Comparison of ENCODE assay signal across 9 mouse cellular contexts in the genomic region with DNA sequence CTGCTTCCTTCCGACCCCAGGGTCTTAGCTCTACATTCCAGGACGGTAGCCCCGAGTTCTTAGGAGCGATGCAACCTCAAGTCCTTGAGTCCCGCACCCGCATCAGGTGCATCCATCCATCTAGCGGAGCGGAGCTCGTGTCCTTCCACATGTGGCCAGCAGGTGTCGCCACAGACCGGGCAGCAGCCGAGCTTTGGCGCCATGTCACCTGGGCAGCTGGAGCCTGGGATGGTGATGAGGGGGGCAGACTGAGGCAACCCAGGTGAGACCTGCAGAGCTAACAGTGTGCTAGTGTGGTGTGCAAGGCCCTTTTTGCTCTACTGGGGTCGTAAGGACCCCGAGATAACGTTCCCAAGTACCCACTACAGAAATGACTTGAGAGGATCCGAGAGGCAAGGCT.
DNase-seq lines count a peak whose midpoint lies in the region; ATAC-seq and TF ChIP-seq lines count a peak whose summit lies in the region.
"Had no signal": no experiment of that assay in that cellular context is flagged by ENCODE, and none has a peak within 500 bp of the region (broad histone marks: within the 10 kb centered on the region; RNA-seq: fewer than 3 reads in every experiment).

No protein-coding gene starts in this region.

- peaks cover 14% of the 10 kb centered on the region for H3K27me3 ChIP-seq in forebrain, embryonic 13.5 days
- H3K27me3 ChIP-seq in midbrain, embryonic 15.5 days (replicated peaks), result peaks cover 19% of the 10 kb centered on the region
- no peaks in the 10 kb centered on the region for H3K27me3 ChIP-seq in splenic B cell, adult 2 months (ENCODE audit: control insufficient read depth, insufficient read depth, low read length, poor library complexity, severe bottlenecking)

- TF ChIP-seq CTCF in brain, embryonic 14.5 days (IDR thresholded peaks at IDR 0.05; ENCODE audit: borderline replicate concordance, extremely low read depth, insufficient read depth, insufficient read length), result peak; percentile 98

- H3K4me2 ChIP-seq in forebrain, embryonic 13.5 days, result no peak overlapping the region
- no peak overlapping the region for H3K4me2 ChIP-seq in midbrain, embryonic 15.5 days
- H3K4me2 ChIP-seq: limb, embryonic 12.5 days had no signal

- H3K27ac ChIP-seq in forebrain, embryonic 13.5 days, result no peak overlapping the region
- no peak overlapping the region for H3K27ac ChIP-seq in midbrain, embryonic 15.5 days
- H3K27ac ChIP-seq: limb, embryonic 12.5 days had no signal

- no peak for TF ChIP-seq POLR2A in brain, embryonic 14.5 days (IDR thresholded peaks at IDR 0.05; ENCODE audit: borderline replicate concordance, extremely low read depth, insufficient read depth, insufficient read length, poor library complexity, severe bottlenecking)

- DNase-seq in CD4-positive, CD25-positive, alpha-beta regulatory T cell, adult 2 months (ENCODE audit: low read depth, low spot score), result peak; percentile 73
- DNase-seq in brain, embryonic 14.5 days (ENCODE audit: low read depth), result peak; percentile 65
- DNase-seq in left cerebral cortex, postnatal 4 days, result peak; percentile 72
- DNase-seq in splenic B cell, adult 2 months (ENCODE audit: low read depth, low spot score), result peak; percentile 63

- H3K9ac ChIP-seq in forebrain, embryonic 13.5 days, result no peak overlapping the region
- no peak overlapping the region for H3K9ac ChIP-seq in midbrain, embryonic 15.5 days
- H3K9ac ChIP-seq: limb, embryonic 12.5 days had no signal

- H3K36me3 ChIP-seq in forebrain, embryonic 13.5 days (ENCODE audit: poor library complexity, severe bottlenecking), result no peaks in the 10 kb centered on the region
- H3K36me3 ChIP-seq in midbrain, embryonic 15.5 days (replicated peaks), result no peaks in the 10 kb centered on the region
- no peaks in the 10 kb centered on the region for H3K36me3 ChIP-seq in splenic B cell, adult 2 months (ENCODE audit: control insufficient read depth, insufficient read depth, low read length, poor library complexity, severe bottlenecking)
- H3K36me3 ChIP-seq: limb, embryonic 12.5 days had no signal

- intact Hi-C loops in left cerebral cortex, postnatal 4 days (cut with DNase I), result loop anchor here (2.0 to 5.0 kb wide), 3 partner anchors 96 to 931 kb away; no protein-coding TSS in a partner anchor

- no peak for ATAC-seq in CD4-positive, CD25-positive, alpha-beta regulatory T cell, adult 4 months
- peak; percentile 45; the same call in 1 of the 2 replicates for ATAC-seq in forebrain, embryonic 13.5 days
- ATAC-seq in hematopoietic stem cell, adult 5-6 weeks (replicated peaks in 1 of 2; ENCODE audit: insufficient read depth in 1 of 2, low FRiP score in 2 of 2, low TSS enrichment in 1 of 2, low read depth in 1 of 2, poor library complexity in 2 of 2, severe bottlenecking in 2 of 2), result peak; percentile 76 to 82; a peak in 3 of 4 replicates
- ATAC-seq in midbrain, embryonic 15.5 days (replicated peaks), result peak; percentile 50; the same call in 1 of the 2 replicates

- H3K4me3 ChIP-seq in forebrain, embryonic 13.5 days, result no peak overlapping the region
- no peak overlapping the region for H3K4me3 ChIP-seq in midbrain, embryonic 15.5 days
- H3K4me3 ChIP-seq: limb, embryonic 12.5 days had no signal

- no peaks in the 10 kb centered on the region for H3K4me1 ChIP-seq in forebrain, embryonic 13.5 days
- H3K4me1 ChIP-seq in midbrain, embryonic 15.5 days, result 0 out of 2 replicates have a peak, but pooled peaks cover 3% of the 10 kb centered on the region
- H3K4me1 ChIP-seq: limb, embryonic 12.5 days had no signal

- 8% methylated on average over 17 of the region's 17 CpGs for WGBS in forebrain, embryonic 13.5 days
- 12% methylated on average over 17 of the region's 17 CpGs for WGBS in midbrain, embryonic 15.5 days

- H3K9me3 ChIP-seq in forebrain, embryonic 13.5 days (replicated peaks), result no peaks in the 10 kb centered on the region
- no peaks in the 10 kb centered on the region for H3K9me3 ChIP-seq in midbrain, embryonic 15.5 days
